Mouse (Mus musculus): ENCODE measurements around the gene Gm14137.

The Gm14137 gene

DNA sequence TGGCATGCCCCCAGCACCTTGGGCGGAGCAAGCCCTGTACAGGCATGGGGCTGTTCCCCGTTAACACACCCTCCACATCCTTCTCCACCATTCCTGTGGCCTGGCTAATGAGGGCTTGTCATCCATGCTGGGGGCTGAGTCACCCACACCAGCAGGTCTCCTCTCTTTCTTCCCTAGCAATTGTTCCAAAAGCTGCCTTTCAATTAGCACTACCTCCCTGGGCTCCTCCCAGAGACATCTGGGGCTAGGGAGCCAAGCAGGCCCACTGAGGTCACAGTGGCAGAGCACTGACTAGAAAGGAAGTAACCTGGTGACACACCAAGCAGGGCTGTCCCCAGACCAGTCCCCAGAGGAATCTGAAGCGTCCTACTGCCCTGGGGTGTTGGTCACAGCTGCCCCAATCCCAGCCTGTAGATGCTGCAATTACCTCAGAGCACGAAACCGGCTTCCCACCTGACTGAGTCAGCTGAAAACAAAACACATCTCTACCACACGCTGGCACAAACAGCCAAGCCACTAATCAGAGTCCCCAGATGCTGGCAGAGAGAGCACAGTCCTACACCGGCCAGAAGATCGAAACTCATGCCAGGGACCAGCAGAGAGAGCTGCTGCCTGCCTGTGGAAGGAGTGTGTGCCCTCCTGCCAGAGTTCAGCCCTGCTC, at the start of gene Gm14137:
Gene Gm14137 (plus strand): TSS at position 519 of the 661 bp plus-strand sequence.
- DNase-seq (ENCODE audit: low read depth, low spot score): no peak

GRCm38 (mm10) chr2:119136346-119136898, 37.9 kb upstream of the Gm14137 start:
- DNase-seq (ENCODE audit: low read depth, low spot score): no peak

DNA sequence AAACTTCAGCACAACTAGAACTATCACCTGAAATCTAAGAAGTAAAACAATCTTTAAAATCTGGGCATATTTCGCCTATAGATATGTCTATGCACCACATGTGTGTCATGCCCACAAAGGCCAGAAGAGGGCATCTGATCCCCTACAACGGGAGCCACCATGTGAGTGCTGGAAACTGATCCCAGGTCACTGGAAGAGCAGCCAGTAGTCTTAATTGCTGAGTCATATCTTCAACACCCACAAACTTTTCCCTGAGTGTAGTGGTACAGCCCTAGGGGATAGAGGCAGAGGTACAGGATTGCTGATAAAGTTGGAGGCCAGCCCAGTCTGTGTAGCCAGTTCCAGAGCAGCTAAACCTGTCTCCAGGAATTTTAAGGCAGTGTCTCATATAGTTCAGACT, 29.1 kb upstream of the Gm14137 start:
- DNase-seq (ENCODE audit: low read depth, low spot score): no peak

DNA sequence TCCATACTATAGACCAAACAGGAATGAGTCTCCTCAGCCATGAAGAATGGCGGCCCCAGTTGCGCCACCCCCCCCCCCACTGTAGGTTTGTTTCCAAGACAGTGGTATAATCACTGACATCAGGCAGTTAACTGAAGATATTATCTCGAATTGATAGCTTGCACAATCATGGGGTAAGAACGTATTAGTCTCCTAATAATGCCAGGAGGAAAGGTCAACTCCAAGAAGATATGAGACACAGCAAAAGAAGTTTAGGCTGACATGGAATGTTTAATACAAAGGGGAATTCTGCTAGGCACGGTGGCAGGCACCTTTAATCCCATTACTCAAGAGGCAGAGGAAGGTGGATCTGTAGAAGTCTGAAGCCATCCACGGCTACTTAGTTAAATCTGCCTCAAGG, 27.9 kb upstream of the Gm14137 start:
- DNase-seq (ENCODE audit: low read depth, low spot score): no peak

- no peak for DNase-seq (ENCODE audit: low read depth, low spot score)
Observed at GRCm38 (mm10) chr2:119147160-119147678, 27.1 kb upstream of the Gm14137 start.

- DNase-seq (ENCODE audit: low read depth, low spot score): no peak
Observed at GRCm38 (mm10) chr2:119147775-119148174, 26.5 kb upstream of the Gm14137 start.

GRCm38 (mm10) chr2:119152255-119152654, 22.1 kb upstream of the Gm14137 start:
- no peak for DNase-seq (ENCODE audit: low read depth, low spot score)

DNA sequence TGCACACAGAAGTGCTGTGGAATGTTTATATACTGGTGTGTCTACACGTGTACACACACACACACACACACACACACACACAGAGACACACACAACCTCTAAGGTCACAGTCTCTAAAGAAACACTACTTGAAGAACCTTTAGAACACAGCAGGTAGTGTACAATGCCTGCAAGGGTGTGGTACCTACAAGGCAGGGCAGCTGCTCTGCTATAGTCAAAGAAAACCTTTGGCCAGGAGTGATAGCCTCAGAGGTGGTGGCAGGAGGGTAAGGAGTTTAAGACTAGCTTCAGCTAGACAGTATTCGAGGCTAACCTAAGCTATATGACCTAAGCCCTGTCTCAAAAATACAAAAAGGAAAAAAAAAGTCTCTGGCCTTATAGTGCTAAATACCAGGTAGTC, 19.6 kb upstream of the Gm14137 start:
- DNase-seq (ENCODE audit: low read depth, low spot score): no peak

GRCm38 (mm10) chr2:119155388-119155787, 18.9 kb upstream of the Gm14137 start:
- no peak for DNase-seq (ENCODE audit: low read depth, low spot score)

DNA sequence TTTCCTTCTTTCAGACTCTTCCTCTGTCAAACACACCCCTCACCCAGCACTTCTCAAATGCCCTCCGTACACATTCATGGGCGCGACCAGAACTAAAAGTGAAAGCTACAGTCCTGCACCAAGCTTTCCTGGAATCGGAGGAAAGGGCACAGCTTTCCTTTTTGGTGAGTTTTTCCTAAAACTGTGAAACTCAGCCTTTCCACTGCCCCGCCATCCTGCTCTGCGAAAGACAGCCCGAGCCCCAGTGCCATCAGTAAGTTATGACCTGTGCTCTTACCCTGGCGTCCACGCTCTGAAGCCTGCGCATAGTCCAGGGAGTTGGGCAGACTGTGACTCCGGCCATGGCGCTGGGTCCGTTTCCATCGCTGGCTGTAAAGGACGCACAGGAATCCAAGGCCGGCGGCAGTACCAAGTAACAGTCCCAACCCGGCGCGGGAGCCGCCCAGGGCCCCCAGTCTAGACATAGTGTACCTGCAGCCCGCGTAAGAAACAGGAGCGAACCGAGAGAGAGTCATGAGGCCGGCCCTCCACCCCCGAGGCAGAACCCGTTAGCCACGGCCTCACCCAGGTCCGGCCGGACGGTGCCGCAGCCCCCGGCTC, 18.1 kb upstream of the Gm14137 start:
- no peak for DNase-seq (ENCODE audit: low read depth, low spot score)

GRCm38 (mm10) chr2:119156681-119157572, 17.4 kb upstream of the Gm14137 start, which contains the start of gene Rmdn3:
Rmdn3 (minus strand) TSS chr2:119157034.
- peak; percentile 93 for DNase-seq (ENCODE audit: low read depth, low spot score)

DNA sequence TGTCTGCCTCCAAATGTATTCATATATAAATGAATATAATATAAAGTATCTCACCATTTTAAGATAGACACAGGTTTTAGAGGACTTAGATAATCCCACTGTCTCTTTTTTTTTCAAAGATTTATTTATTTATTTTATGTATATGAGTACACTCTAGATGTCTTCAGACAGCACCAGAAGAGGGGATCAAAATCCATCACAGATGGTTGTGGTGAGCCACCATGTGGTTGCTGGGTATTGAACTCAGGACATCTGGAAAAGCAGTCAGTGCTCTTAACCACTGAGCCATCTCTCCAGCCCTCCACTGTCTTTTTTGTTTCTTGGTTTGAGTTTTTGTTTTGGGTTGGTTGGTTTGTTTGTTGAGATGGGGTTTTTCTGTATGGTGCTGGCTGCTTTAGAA, 16.5 kb upstream of the Gm14137 start:
- DNase-seq (ENCODE audit: low read depth, low spot score): no peak

DNA sequence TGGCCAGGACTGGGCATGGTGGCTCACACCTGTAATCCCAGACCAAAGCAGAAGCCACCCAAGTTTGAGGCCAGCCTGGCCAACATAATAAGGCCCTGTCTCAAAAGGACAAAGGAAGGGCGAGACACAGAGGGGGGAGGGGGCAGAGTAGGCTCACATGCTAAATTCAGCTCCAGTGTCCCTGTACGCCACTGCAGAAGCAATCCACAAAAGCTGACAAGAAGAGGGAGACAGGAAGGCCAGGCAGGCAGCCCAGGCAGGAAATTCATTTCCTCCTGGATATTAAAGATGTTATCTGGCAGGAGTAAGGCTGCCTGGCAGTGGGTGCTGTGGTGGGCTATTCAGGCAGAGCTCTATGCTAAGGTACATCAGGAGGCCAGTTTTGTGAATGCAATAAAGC, 13.1 kb upstream of the Gm14137 start:
- no peak for DNase-seq (ENCODE audit: low read depth, low spot score)

GRCm38 (mm10) chr2:119163135-119163534, 11.2 kb upstream of the Gm14137 start:
- DNase-seq (ENCODE audit: low read depth, low spot score): no peak

DNA sequence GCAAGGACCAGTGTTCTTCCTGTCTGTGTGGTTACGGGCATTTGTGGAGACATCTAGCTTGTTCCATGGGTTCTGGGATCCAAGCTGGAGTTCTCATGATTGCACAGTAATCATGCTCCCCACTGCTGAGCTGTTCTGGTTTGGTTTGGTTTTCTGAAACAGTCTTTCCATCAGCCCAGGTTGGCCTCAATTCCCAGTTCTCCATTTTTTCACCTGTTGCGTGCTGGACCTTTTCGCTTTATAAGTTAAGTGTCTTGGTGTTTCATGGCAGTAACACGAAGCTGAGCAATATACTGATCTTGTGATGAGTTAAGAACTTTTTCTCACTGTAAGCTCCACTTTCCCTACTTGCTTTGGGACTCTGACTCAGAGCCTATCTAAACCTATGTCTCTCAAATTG, 10.3 kb upstream of the Gm14137 start:
- DNase-seq (ENCODE audit: low read depth, low spot score): no peak

- no peak for DNase-seq (ENCODE audit: low read depth, low spot score)
Observed at GRCm38 (mm10) chr2:119165401-119165800, 8.9 kb upstream of the Gm14137 start.

GRCm38 (mm10) chr2:119166901-119167865, 7.1 kb upstream of the Gm14137 start, which contains the start of gene Gchfr:
Gchfr (plus strand) TSS chr2:119167773.
- DNase-seq (ENCODE audit: low read depth, low spot score): peak; percentile 48

- no peak for DNase-seq (ENCODE audit: low read depth, low spot score)
Observed at GRCm38 (mm10) chr2:119167866-119168256, 6.4 kb upstream of the Gm14137 start.

- no peak for DNase-seq (ENCODE audit: low read depth, low spot score)
Observed at GRCm38 (mm10) chr2:119170282-119170681, 4.0 kb upstream of the Gm14137 start.

DNA sequence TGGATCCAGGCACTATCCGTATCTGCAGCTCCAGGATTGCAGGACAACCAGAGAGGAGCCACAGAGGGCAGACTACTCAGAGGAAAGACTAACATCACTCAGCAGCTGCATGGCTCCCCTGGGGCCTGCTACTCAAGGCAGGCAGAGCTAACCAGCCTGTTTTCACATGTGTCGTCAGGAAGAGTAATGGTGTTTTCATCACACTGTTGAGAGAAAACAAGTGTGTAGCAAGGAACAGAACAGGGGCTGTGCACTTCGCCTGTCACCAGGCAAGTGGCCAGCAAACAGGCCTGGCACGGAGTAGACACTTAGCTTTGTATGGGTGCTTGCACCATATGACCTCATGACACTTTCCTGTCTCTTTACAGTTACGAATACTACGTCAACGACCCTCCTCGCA, 2.7 kb upstream of the Gm14137 start:
- no peak for DNase-seq (ENCODE audit: low read depth, low spot score)

DNA sequence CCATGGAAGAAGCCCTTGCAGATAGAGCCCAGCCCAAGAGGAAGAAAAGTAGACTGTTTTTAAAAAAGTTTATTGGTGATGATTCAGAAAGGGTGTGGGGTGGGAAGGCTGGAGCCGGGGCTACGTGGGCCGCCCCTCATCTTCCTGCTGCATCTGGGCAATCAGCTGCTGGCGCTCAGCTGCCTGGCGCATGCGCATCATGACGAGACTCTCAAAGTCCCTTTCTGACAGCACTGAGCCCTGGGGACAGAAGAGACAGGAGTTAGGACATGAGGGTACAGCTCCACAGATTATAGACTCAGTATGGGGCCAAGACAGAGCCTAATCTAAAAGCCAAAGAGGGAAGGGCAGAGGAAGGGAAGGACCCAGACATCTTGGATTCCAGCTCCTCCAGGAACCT, 1.9 kb upstream of the Gm14137 start:
- DNase-seq (ENCODE audit: low read depth, low spot score): no peak
